Mouse (Mus musculus) lung, postnatal 36 days (tissue): ENCODE measurements at regions not wholly inside any gene's neighbourhood (a gene's known extent, or its start where the extent isn't known, plus 50 kb on each side); places are given as distances from the start of the nearest gene placed in this dataset.
A peak's percentile ranks its signal among the peaks of the same experiment; 100 is the strongest.

Experiments used
- DNase-seq: peaks from one replicate; pipeline ENCODE4 v3.0.0; 2022; ENCODE audit warnings: mixed read lengths

GRCm38 (mm10) chr11:7506421-7506945, 292.8 kb upstream of the Igfbp3 start:
- no peak for DNase-seq

GRCm38 (mm10) chr11:7504651-7505321, 291.1 kb upstream of the Igfbp3 start:
- DNase-seq: no peak

- DNase-seq: no peak
Observed at GRCm38 (mm10) chr11:7502679-7503078, 289.0 kb upstream of the Igfbp3 start.

GRCm38 (mm10) chr11:7502045-7502444, 288.3 kb upstream of the Igfbp3 start:
- DNase-seq: no peak

- DNase-seq: no peak
Observed at GRCm38 (mm10) chr11:7497803-7498202, 284.1 kb upstream of the Igfbp3 start.

GRCm38 (mm10) chr11:7473832-7474545, 260.3 kb upstream of the Igfbp3 start:
- DNase-seq: no peak

- no peak for DNase-seq
Observed at GRCm38 (mm10) chr11:7465522-7465921, 251.8 kb upstream of the Igfbp3 start.

- no peak for DNase-seq
Observed at GRCm38 (mm10) chr11:7461956-7462771, 248.4 kb upstream of the Igfbp3 start.

- DNase-seq: peak; percentile 7
Observed at GRCm38 (mm10) chr11:7451756-7452155, 238.0 kb upstream of the Igfbp3 start.

GRCm38 (mm10) chr11:7444494-7444893, 230.8 kb upstream of the Igfbp3 start:
- no peak for DNase-seq

GRCm38 (mm10) chr11:7439276-7439675, 225.6 kb upstream of the Igfbp3 start:
- DNase-seq: no peak

- no peak for DNase-seq
Observed at GRCm38 (mm10) chr11:7434591-7434990, 220.9 kb upstream of the Igfbp3 start.

- DNase-seq: no peak
Observed at GRCm38 (mm10) chr11:7427771-7428170, 214.0 kb upstream of the Igfbp3 start.

GRCm38 (mm10) chr11:7425233-7425632, 211.5 kb upstream of the Igfbp3 start:
- no peak for DNase-seq

GRCm38 (mm10) chr11:7424082-7424471, 210.4 kb upstream of the Igfbp3 start:
- DNase-seq: no peak

GRCm38 (mm10) chr11:7423276-7424081, 209.8 kb upstream of the Igfbp3 start:
- DNase-seq: peak; percentile 10

- no peak for DNase-seq
Observed at GRCm38 (mm10) chr11:7412631-7413030, 198.9 kb upstream of the Igfbp3 start.

- DNase-seq: no peak
Observed at GRCm38 (mm10) chr11:7408992-7409391, 195.3 kb upstream of the Igfbp3 start.

- DNase-seq: no peak
Observed at GRCm38 (mm10) chr11:7404666-7405065, 190.9 kb upstream of the Igfbp3 start.

- DNase-seq: no peak
Observed at GRCm38 (mm10) chr11:7371835-7372234, 158.1 kb upstream of the Igfbp3 start.

GRCm38 (mm10) chr11:7361388-7361787, 147.7 kb upstream of the Igfbp3 start:
- DNase-seq: no peak

- no peak for DNase-seq
Observed at GRCm38 (mm10) chr11:7348601-7349000, 134.9 kb upstream of the Igfbp3 start.

- DNase-seq: no peak
Observed at GRCm38 (mm10) chr11:7337826-7338225, 124.1 kb upstream of the Igfbp3 start.
